Mouse (Mus musculus) testis, adult 2 months (tissue): ENCODE measurements at regions not wholly inside any gene's neighbourhood (a gene's known extent, or its start where the extent isn't known, plus 50 kb on each side); places are given as distances from the start of the nearest gene placed in this dataset.

Experiments
- CTCF ChIP-seq: fragments of 200-500 bp; IDR thresholded peaks from 2 replicates; pipeline ENCODE4 v1.5.1; 2012; ENCODE audit warnings: low read depth, mild to moderate bottlenecking, inconsistent platforms, low read length, moderate library complexity; ENCODE audit not compliant: control insufficient read depth, insufficient read depth, insufficient replicate concordance
- POLR2A ChIP-seq: fragments of 200-500 bp; IDR thresholded peaks from 2 replicates; pipeline ENCODE4 v1.6.1; 2012; ENCODE audit warnings: low read depth, mild to moderate bottlenecking, inconsistent platforms, low read length, moderate library complexity; ENCODE audit not compliant: control insufficient read depth

GRCm38 (mm10) chr13:42526966-42527365 lies 153.5 kb upstream of the Phactr1 start:
- TF ChIP-seq CTCF (no peak), POLR2A (no peak)
